Mouse (Mus musculus) monocyte, adult 2 months (primary cell): ENCODE results near the gene Spata2.

ENCODE experiments used
- DNase-seq, 2 experiments: peaks; one replicate each; pipeline ENCODE4 v3.0.0; 2022; ENCODE audit warnings: low spot score in 2 of 2, low read depth in 1 of 2

Gene Spata2

GRCm38 (mm10) chr2:167492713-167493636 lies at the start of gene Spata2:
Gene Spata2, minus strand, starts transcription at chr2:167492887.
- peak; percentile 86 to 95 for DNase-seq

GRCm38 (mm10) chr2:167542361-167542760 lies 49.7 kb upstream of the Spata2 start:
- no peak for DNase-seq

GRCm38 (mm10) chr2:167541761-167542160 lies 49.1 kb upstream of the Spata2 start:
- no peak for DNase-seq

GRCm38 (mm10) chr2:167541324-167541723 lies 48.6 kb upstream of the Spata2 start:
- no peak for DNase-seq

- no peak for DNase-seq
These were observed 47.9 kb upstream of the Spata2 start for GRCm38 (mm10) chr2:167540477-167541110.

- DNase-seq, result no peak
These were observed 47.1 kb upstream of the Spata2 start for GRCm38 (mm10) chr2:167539536-167540476.

- DNase-seq, result no peak
These were observed 46.1 kb upstream of the Spata2 start for GRCm38 (mm10) chr2:167538671-167539306.

GRCm38 (mm10) chr2:167537476-167538297 lies 45.0 kb upstream of the Spata2 start, which contains the start of gene Snai1:
Gene Snai1, plus strand, starts transcription at chr2:167538195.
- peak; percentile 48 to 78 for DNase-seq

GRCm38 (mm10) chr2:167536320-167536945 lies 43.7 kb upstream of the Spata2 start:
- DNase-seq, result no peak

GRCm38 (mm10) chr2:167533880-167534279 lies 41.2 kb upstream of the Spata2 start:
- no peak for DNase-seq

- DNase-seq, result no peak
These were observed 39.4 kb upstream of the Spata2 start for GRCm38 (mm10) chr2:167532131-167532530.

- no peak for DNase-seq
These were observed 37.8 kb upstream of the Spata2 start for GRCm38 (mm10) chr2:167530536-167530935.

GRCm38 (mm10) chr2:167529935-167530513 lies 37.3 kb upstream of the Spata2 start:
- DNase-seq, result no peak

- no peak for DNase-seq
These were observed 35.6 kb upstream of the Spata2 start for GRCm38 (mm10) chr2:167528278-167528677.

- no peak for DNase-seq
These were observed 27.0 kb upstream of the Spata2 start for GRCm38 (mm10) chr2:167519606-167520252.

GRCm38 (mm10) chr2:167515688-167516087 lies 23.0 kb upstream of the Spata2 start:
- DNase-seq, result no peak

- DNase-seq, result no peak
These were observed 22.0 kb upstream of the Spata2 start for GRCm38 (mm10) chr2:167514641-167515040.

- DNase-seq, result no peak
These were observed 20.3 kb upstream of the Spata2 start for GRCm38 (mm10) chr2:167512970-167513369.
